In genomic region chr3:47010459-47010858, GRCm38 (mm10) we compare ENCODE assay signal across 31 mouse cellular contexts.
"Had no signal": no experiment of that assay in that cellular context is flagged by ENCODE, and none has a peak within 500 bp of the region (broad histone marks: within the 10 kb centered on the region; RNA-seq: fewer than 3 reads in every experiment).

No protein-coding gene starts in this region.

- H3K27ac ChIP-seq: left cerebral cortex, adult 2 months; limb, embryonic 10.5 days; limb, embryonic 12.5 days; limb, embryonic 13.5 days; limb, embryonic 15.5 days; liver, embryonic 12.5 days; liver, embryonic 13.5 days; liver, embryonic 14.5 days; liver, embryonic 15.5 days; lung, embryonic 15.5 days; macrophage; midbrain, embryonic 10.5 days; midbrain, embryonic 12.5 days; midbrain, embryonic 13.5 days; midbrain, embryonic 15.5 days had no signal

- DNase-seq: left cerebral cortex, postnatal 4 days; liver; liver, embryonic 13.5 days; liver, postnatal 0 days; lung, adult 18-20 months; lung, adult 2 months; lung, embryonic 14.5 days; lung, postnatal 10 days; lung, postnatal 14 days; lung, postnatal 36 days; lung, postnatal 4 days; midbrain, embryonic 14.5 days had no signal

- H3K36me3 ChIP-seq: limb, embryonic 10.5 days; limb, embryonic 12.5 days; limb, embryonic 13.5 days; limb, embryonic 15.5 days; liver, embryonic 12.5 days; liver, embryonic 13.5 days; liver, embryonic 15.5 days; lung, embryonic 15.5 days; midbrain, embryonic 10.5 days; midbrain, embryonic 12.5 days; midbrain, embryonic 13.5 days; midbrain, embryonic 15.5 days had no signal

- H3K4me2 ChIP-seq: limb, embryonic 12.5 days; limb, embryonic 13.5 days; limb, embryonic 15.5 days; liver, embryonic 11.5 days; liver, embryonic 12.5 days; liver, embryonic 13.5 days; liver, embryonic 15.5 days; lung, embryonic 14.5 days; lung, embryonic 15.5 days; midbrain, embryonic 12.5 days; midbrain, embryonic 13.5 days; midbrain, embryonic 15.5 days had no signal

- H3K4me1 ChIP-seq: limb, embryonic 10.5 days; limb, embryonic 12.5 days; limb, embryonic 13.5 days; limb, embryonic 15.5 days; liver, embryonic 12.5 days; liver, embryonic 13.5 days; liver, embryonic 15.5 days; lung, embryonic 15.5 days; megakaryocyte, embryonic 14.5 days; midbrain, embryonic 12.5 days; midbrain, embryonic 15.5 days had no signal

- H3K9ac ChIP-seq: limb, embryonic 12.5 days; limb, embryonic 13.5 days; limb, embryonic 15.5 days; liver, embryonic 12.5 days; liver, embryonic 13.5 days; liver, embryonic 14.5 days; liver, embryonic 15.5 days; liver, postnatal 0 days; lung, embryonic 14.5 days; lung, embryonic 15.5 days; midbrain, embryonic 12.5 days; midbrain, embryonic 13.5 days; midbrain, embryonic 15.5 days had no signal

- ATAC-seq: liver, embryonic 12.5 days; liver, postnatal 0 days; lung, postnatal 0 days; midbrain, embryonic 13.5 days; midbrain, embryonic 15.5 days; midbrain, embryonic 16.5 days had no signal

- H3K9me3 ChIP-seq: limb, embryonic 10.5 days; limb, embryonic 12.5 days; limb, embryonic 13.5 days; limb, embryonic 15.5 days; liver, embryonic 12.5 days; liver, embryonic 13.5 days; liver, embryonic 15.5 days; lung, embryonic 15.5 days; megakaryocyte, embryonic 14.5 days; midbrain, embryonic 12.5 days; midbrain, embryonic 13.5 days; midbrain, embryonic 15.5 days had no signal

- H3K4me3 ChIP-seq: left cerebral cortex, adult 2 months; limb, embryonic 10.5 days; limb, embryonic 12.5 days; limb, embryonic 13.5 days; limb, embryonic 15.5 days; liver, embryonic 12.5 days; liver, embryonic 13.5 days; liver, embryonic 15.5 days; lung, embryonic 15.5 days; megakaryocyte, embryonic 14.5 days; midbrain, embryonic 10.5 days; midbrain, embryonic 12.5 days; midbrain, embryonic 13.5 days; midbrain, embryonic 15.5 days; myocyte had no signal

- H3K27me3 ChIP-seq: limb, embryonic 12.5 days; limb, embryonic 13.5 days; limb, embryonic 15.5 days; liver, embryonic 12.5 days; liver, embryonic 13.5 days; liver, embryonic 15.5 days; lung, embryonic 15.5 days; megakaryocyte, embryonic 14.5 days; midbrain, embryonic 12.5 days; midbrain, embryonic 13.5 days; midbrain, embryonic 15.5 days had no signal
